Mouse (Mus musculus) mature B cell (primary cell): ENCODE data around the gene Ndufs8.
"Not testable (repeated sequence)": the region's sequence is repeated elsewhere in the genome, so short reads cannot be mapped to it uniquely, and the experiment has no call there.

Source experiments
- in situ Hi-C: fragments of 300-500 bp; cut with MboI; formaldehyde crosslinking; loops from 2 replicates; pipeline ENCODE4 v1.14.3; 2019

The Ndufs8 gene

GRCm38 (mm10) chr19:3912337-3913204 lies at the start of gene Ndufs8:
Ndufs8 (minus strand) TSS chr19:3912774.
- in situ Hi-C loops, result no loop called here

GRCm38 (mm10) chr19:3961805-3962204 lies 49.2 kb upstream of the Ndufs8 start:
- in situ Hi-C loops, result not testable (repeated sequence)

GRCm38 (mm10) chr19:3960211-3960610 lies 47.6 kb upstream of the Ndufs8 start:
- in situ Hi-C loops, result no loop called here

- in situ Hi-C loops, result no loop called here
These were observed 46.5 kb upstream of the Ndufs8 start for GRCm38 (mm10) chr19:3959030-3959429.

GRCm38 (mm10) chr19:3958470-3958869 lies 45.9 kb upstream of the Ndufs8 start, which contains the start of gene Aldh3b3:
Aldh3b3 (plus strand) TSS chr19:3958645.
- in situ Hi-C loops, result no loop called here

- in situ Hi-C loops, result not testable (repeated sequence)
These were observed 44.9 kb upstream of the Ndufs8 start for GRCm38 (mm10) chr19:3957296-3958036.

- in situ Hi-C loops, result no loop called here
These were observed 43.2 kb upstream of the Ndufs8 start for GRCm38 (mm10) chr19:3955804-3956203.

- in situ Hi-C loops, result no loop called here
These were observed 42.5 kb upstream of the Ndufs8 start for GRCm38 (mm10) chr19:3955033-3955432.

GRCm38 (mm10) chr19:3952099-3952498 lies 39.5 kb upstream of the Ndufs8 start:
- in situ Hi-C loops, result no loop called here

GRCm38 (mm10) chr19:3951461-3951860 lies 38.9 kb upstream of the Ndufs8 start:
- in situ Hi-C loops, result no loop called here

- in situ Hi-C loops, result no loop called here
These were observed 37.8 kb upstream of the Ndufs8 start for GRCm38 (mm10) chr19:3950331-3950730.

- in situ Hi-C loops, result no loop called here
These were observed 36.0 kb upstream of the Ndufs8 start for GRCm38 (mm10) chr19:3948546-3948945.

GRCm38 (mm10) chr19:3947813-3948212 lies 35.2 kb upstream of the Ndufs8 start:
- in situ Hi-C loops, result no loop called here

GRCm38 (mm10) chr19:3946715-3947114 lies 34.1 kb upstream of the Ndufs8 start:
- in situ Hi-C loops, result no loop called here

GRCm38 (mm10) chr19:3945872-3946564 lies 33.4 kb upstream of the Ndufs8 start:
- in situ Hi-C loops, result no loop called here

- in situ Hi-C loops, result loop anchor here (5.0 kb wide), 1 partner anchor 46 kb away; no protein-coding TSS in a partner anchor
These were observed 30.6 kb upstream of the Ndufs8 start for GRCm38 (mm10) chr19:3942986-3943735.

- in situ Hi-C loops, result loop anchor here (5.0 kb wide), 1 partner anchor 45 kb away; no protein-coding TSS in a partner anchor
These were observed 29.7 kb upstream of the Ndufs8 start for GRCm38 (mm10) chr19:3942315-3942714.

GRCm38 (mm10) chr19:3935896-3936850 lies 23.6 kb upstream of the Ndufs8 start:
- in situ Hi-C loops, result no loop called here

- in situ Hi-C loops, result no loop called here
These were observed 22.7 kb upstream of the Ndufs8 start, which contains the start of gene Unc93b1 for GRCm38 (mm10) chr19:3935032-3935895. Unc93b1 (plus strand) TSS chr19:3935186.
